Mouse (Mus musculus) left cerebral cortex, adult 8-10 months (tissue): ENCODE results near the gene Jun. TPM values are rescaled to one million over a fixed set of nuclear protein-coding genes. Genes with fewer than 3 reads are reported as not detected.

Source experiments
- DNase-seq, 2 experiments: peaks; one replicate each; pipeline ENCODE4 v3.0.0; 2022; ENCODE audit warnings: low spot score in 2 of 2
- total RNA-seq, 4 experiments: library from RNA; stranded (reverse); gene quantifications; 2 replicates each; pipeline ENCODE4 v1.2.4; 2022

Gene Jun
- total RNA-seq, 4 experiments from 2014 or later, result 34.5 to 49.9 (median 40.0) TPM

- no peak for DNase-seq
Measured at GRCm38 (mm10) chr4:95031158-95031557, 20.9 kb downstream of the Jun start.

- DNase-seq, result no peak
Measured at GRCm38 (mm10) chr4:95025847-95026600, 26.0 kb downstream of the Jun start.

GRCm38 (mm10) chr4:95023350-95023953 lies 28.6 kb downstream of the Jun start:
- DNase-seq, result peak in 1 of 2 experiments; percentile 30

- no peak for DNase-seq
Measured at GRCm38 (mm10) chr4:95021649-95022637, 30.1 kb downstream of the Jun start.

- no peak for DNase-seq
Measured at GRCm38 (mm10) chr4:95020201-95020600, 31.8 kb downstream of the Jun start.

GRCm38 (mm10) chr4:95018221-95018620 lies 33.8 kb downstream of the Jun start:
- DNase-seq, result no peak

- DNase-seq, result no peak
Measured at GRCm38 (mm10) chr4:95012706-95013105, 39.3 kb downstream of the Jun start.

- DNase-seq, result no peak
Measured at GRCm38 (mm10) chr4:95012256-95012655, 39.8 kb downstream of the Jun start.

GRCm38 (mm10) chr4:95008175-95009057 lies 43.6 kb downstream of the Jun start:
- peak; percentile 22 to 72 for DNase-seq

GRCm38 (mm10) chr4:95007759-95008158 lies 44.3 kb downstream of the Jun start:
- DNase-seq, result no peak

GRCm38 (mm10) chr4:95005251-95005830 lies 46.7 kb downstream of the Jun start:
- no peak for DNase-seq

- DNase-seq, result peak in 1 of 2 experiments; percentile 67
Measured at GRCm38 (mm10) chr4:95001043-95001775, 50.8 kb downstream of the Jun start.

- no peak for DNase-seq
Measured at GRCm38 (mm10) chr4:95000147-95000546, 51.9 kb downstream of the Jun start.

GRCm38 (mm10) chr4:94999249-94999648 lies 52.8 kb downstream of the Jun start:
- DNase-seq, result peak in 1 of 2 experiments; percentile 41

Other genes with a start within 250 kb of the Jun start
- gene Eqtn, start 123.4 kb downstream of the Jun start, total RNA-seq, result 1 to 10 TPM in 2 of 4 experiments, under 1 TPM in 2; 0.56 to 1.8 (median 1.0) TPM
- gene Mysm1, start 73.1 kb downstream of the Jun start, total RNA-seq, result 10 to 100 TPM; 29.3 to 39.6 (median 36.1) TPM